Mouse (Mus musculus) retina, embryonic 14.5 days (tissue): ENCODE measurements around the gene Ptger1.

Experiments
- DNase-seq: peaks from one replicate; pipeline ENCODE4 v3.0.0-alpha.2; 2015; ENCODE audit warnings: low spot score

The Ptger1 gene

GRCm38 (mm10) chr8:83697374-83698220, 31.1 kb downstream of the Ptger1 start:
- no peak for DNase-seq

GRCm38 (mm10) chr8:83698291-83698660, 31.8 kb downstream of the Ptger1 start:
- peak; percentile 34 for DNase-seq

GRCm38 (mm10) chr8:83698661-83699453, 32.4 kb downstream of the Ptger1 start, which contains the start of gene Pkn1:
Pkn1 (minus strand) TSS chr8:83699179.
- DNase-seq, result peak; percentile 80

- no peak for DNase-seq
These were observed 33.1 kb downstream of the Ptger1 start for GRCm38 (mm10) chr8:83699566-83699965.

- DNase-seq, result no peak
These were observed 34.1 kb downstream of the Ptger1 start for GRCm38 (mm10) chr8:83700423-83701085.

GRCm38 (mm10) chr8:83703426-83703825, 36.9 kb downstream of the Ptger1 start:
- no peak for DNase-seq

GRCm38 (mm10) chr8:83706411-83706810, 39.9 kb downstream of the Ptger1 start:
- DNase-seq, result peak; percentile 35

GRCm38 (mm10) chr8:83707554-83707953, 41.1 kb downstream of the Ptger1 start:
- DNase-seq, result no peak

- no peak for DNase-seq
These were observed 48.2 kb downstream of the Ptger1 start for GRCm38 (mm10) chr8:83714676-83715030.

GRCm38 (mm10) chr8:83715031-83715690, 48.7 kb downstream of the Ptger1 start, which contains the start of gene Ddx39:
Ddx39 (plus strand) TSS chr8:83715177.
- peak; percentile 98 for DNase-seq

- no peak for DNase-seq
These were observed 49.3 kb downstream of the Ptger1 start for GRCm38 (mm10) chr8:83715771-83716170.

- DNase-seq, result no peak
These were observed 50.1 kb downstream of the Ptger1 start for GRCm38 (mm10) chr8:83716563-83716962.

- DNase-seq, result no peak
These were observed 52.6 kb downstream of the Ptger1 start for GRCm38 (mm10) chr8:83719048-83719447.

GRCm38 (mm10) chr8:83719693-83720092, 53.2 kb downstream of the Ptger1 start:
- no peak for DNase-seq

- no peak for DNase-seq
These were observed 55.0 kb downstream of the Ptger1 start for GRCm38 (mm10) chr8:83721405-83722025.
